Mouse (Mus musculus) MEL (cell line): Measurements from ENCODE around the gene Doc2g. TPM values are rescaled to one million over a fixed set of nuclear protein-coding genes. Genes with fewer than 3 reads are reported as not detected.

Experiments used
- polyA plus RNA-seq, 2 experiments: library from polyadenylated mRNA; stranded (reverse) in 1 of 2; unstranded in 1 of 2; fragments of >175 nt in 1 of 2; fragments of >200 nt in 1 of 2; gene quantifications; 2 replicates each; pipeline versions ENCODE4 v1.2.1 to v1.2.4; 2012; ENCODE audit warnings: low replicate concordance in 2 of 2, low read depth in 1 of 2; ENCODE audit not compliant: insufficient read length in 2 of 2, insufficient read depth in 1 of 2, missing spikeins in 1 of 2
- total RNA-seq: library from RNA; depleted of rRNA; stranded (reverse); fragments of 300-350 nt; gene quantifications from 2 replicates; pipeline ENCODE4 v1.2.3, GENCODE M21; 2012; rRNA removed

Doc2g gene
- total and polyA plus RNA-seq, 3 experiments: 9.9 to 16.0 TPM; not detected in 1

Other genes starting within 250 kb of the Doc2g start
Only the 30 nearest of the 32 such genes appear.
- gene Chka, start 151.5 kb upstream of the Doc2g start, total RNA-seq: 11.1 and 12.5 TPM in 2 replicates
- 10 to 100 TPM in 1 of 2 experiments, not detected in 1; 21.0 TPM for gene Chka, start 151.5 kb upstream of the Doc2g start, polyA plus RNA-seq
- gene Tcirg1, start 96.2 kb upstream of the Doc2g start, total RNA-seq: 17.0 and 21.4 TPM in 2 replicates
- 10 to 100 TPM in 1 of 2 experiments, not detected in 1; 32.6 TPM for gene Tcirg1, start 96.2 kb upstream of the Doc2g start, polyA plus RNA-seq
- 204 and 205 TPM in 2 replicates for gene Ndufs8, start 90.5 kb upstream of the Doc2g start, total RNA-seq
- 100 to 1,000 TPM in 1 of 2 experiments, not detected in 1; 243 TPM for gene Ndufs8, start 90.5 kb upstream of the Doc2g start, polyA plus RNA-seq
- 0.07 and 0.08 TPM in 2 replicates for gene Aldh3b1, start 73.5 kb upstream of the Doc2g start, total RNA-seq
- gene Aldh3b1, start 73.5 kb upstream of the Doc2g start, polyA plus RNA-seq: under 1 TPM in 1 of 2 experiments, not detected in 1; 0.10 TPM
- gene Unc93b1, start 68.1 kb upstream of the Doc2g start, total RNA-seq: 4.3 and 4.7 TPM in 2 replicates
- gene Unc93b1, start 68.1 kb upstream of the Doc2g start, polyA plus RNA-seq: 1 to 10 TPM in 1 of 2 experiments, not detected in 1; 8.2 TPM
- gene Aldh3b3, start 44.7 kb upstream of the Doc2g start, total RNA-seq: not detected in 2 replicates
- gene Aldh3b3, start 44.7 kb upstream of the Doc2g start, polyA plus RNA-seq: not detected
- not detected in 2 replicates for gene Aldh3b2, start 31.0 kb upstream of the Doc2g start, total RNA-seq
- gene Aldh3b2, start 31.0 kb upstream of the Doc2g start, polyA plus RNA-seq: not detected
- 3.3 and 5.9 TPM in 2 replicates for gene Acy3, start 16.7 kb upstream of the Doc2g start, total RNA-seq
- gene Acy3, start 16.7 kb upstream of the Doc2g start, polyA plus RNA-seq: 10 to 100 TPM in 1 of 2 experiments, not detected in 1; 12.1 TPM
- gene Tbx10, start 10.6 kb upstream of the Doc2g start, total RNA-seq: not detected in 2 replicates
- not detected for gene Tbx10, start 10.6 kb upstream of the Doc2g start, polyA plus RNA-seq
- gene Nudt8, start 2.7 kb upstream of the Doc2g start, total RNA-seq: 64.8 and 71.5 TPM in 2 replicates
- 10 to 100 TPM in 1 of 2 experiments, not detected in 1; 58.1 TPM for gene Nudt8, start 2.7 kb upstream of the Doc2g start, polyA plus RNA-seq
- 1.8 and 3.6 TPM in 2 replicates for gene Gm49405, start 2.7 kb upstream of the Doc2g start, total RNA-seq
- 1 to 10 TPM in 1 of 2 experiments, not detected in 1; 5.7 TPM for gene Gm49405, start 2.7 kb upstream of the Doc2g start, polyA plus RNA-seq
- gene Ndufv1, start 9.5 kb downstream of the Doc2g start, total RNA-seq: 235 and 267 TPM in 2 replicates
- 100 to 1,000 TPM in 1 of 2 experiments, not detected in 1; 218 TPM for gene Ndufv1, start 9.5 kb downstream of the Doc2g start, polyA plus RNA-seq
- 251 and 270 TPM in 2 replicates for gene Gstp1, start 34.7 kb downstream of the Doc2g start, total RNA-seq
- gene Gstp1, start 34.7 kb downstream of the Doc2g start, polyA plus RNA-seq: 100 to 1,000 TPM in 1 of 2 experiments, not detected in 1; 369 TPM
- gene Gstp2, start 42.7 kb downstream of the Doc2g start, total RNA-seq: 7.4 TPM in 1 of 2 replicates, not detected in the other
- under 1 TPM in 1 of 2 experiments, not detected in 1; 0.65 TPM for gene Gstp2, start 42.7 kb downstream of the Doc2g start, polyA plus RNA-seq
- not detected in 2 replicates for gene Gstp3, start 56.3 kb downstream of the Doc2g start, total RNA-seq
- gene Gstp3, start 56.3 kb downstream of the Doc2g start, polyA plus RNA-seq: under 1 TPM in 1 of 2 experiments, not detected in 1; 0.84 TPM
- not detected in 2 replicates for gene Cabp2, start 78.3 kb downstream of the Doc2g start, total RNA-seq
- under 1 TPM in 1 of 2 experiments, not detected in 1; 0.14 TPM for gene Cabp2, start 78.3 kb downstream of the Doc2g start, polyA plus RNA-seq
- 53.4 and 53.5 TPM in 2 replicates for gene Cdk2ap2, start 93.9 kb downstream of the Doc2g start, total RNA-seq
- 10 to 100 TPM in 1 of 2 experiments, not detected in 1; 97.6 TPM for gene Cdk2ap2, start 93.9 kb downstream of the Doc2g start, polyA plus RNA-seq
- 18.4 and 25.3 TPM in 2 replicates for gene Pitpnm1, start 96.7 kb downstream of the Doc2g start, total RNA-seq
- 10 to 100 TPM in 1 of 2 experiments, not detected in 1; 51.2 TPM for gene Pitpnm1, start 96.7 kb downstream of the Doc2g start, polyA plus RNA-seq
- gene Aip, start 122.5 kb downstream of the Doc2g start, total RNA-seq: 37.8 and 40.0 TPM in 2 replicates
- gene Aip, start 122.5 kb downstream of the Doc2g start, polyA plus RNA-seq: 100 to 1,000 TPM in 1 of 2 experiments, not detected in 1; 101 TPM
- not detected in 2 replicates for gene Gpr152, start 136.5 kb downstream of the Doc2g start, total RNA-seq
- under 1 TPM in 1 of 2 experiments, not detected in 1; 0.03 TPM for gene Gpr152, start 136.5 kb downstream of the Doc2g start, polyA plus RNA-seq
- gene Cabp4, start 140.7 kb downstream of the Doc2g start, total RNA-seq: 0.08 and 0.13 TPM in 2 replicates
- under 1 TPM in 1 of 2 experiments, not detected in 1; 0.24 TPM for gene Cabp4, start 140.7 kb downstream of the Doc2g start, polyA plus RNA-seq
- gene Coro1b, start 145.3 kb downstream of the Doc2g start, total RNA-seq: 54.1 and 55.5 TPM in 2 replicates
- 100 to 1,000 TPM in 1 of 2 experiments, not detected in 1; 111 TPM for gene Coro1b, start 145.3 kb downstream of the Doc2g start, polyA plus RNA-seq
- gene Ptprcap, start 150.3 kb downstream of the Doc2g start, total RNA-seq: 75.7 and 80.3 TPM in 2 replicates
- 10 to 100 TPM in 1 of 2 experiments, not detected in 1; 67.9 TPM for gene Ptprcap, start 150.3 kb downstream of the Doc2g start, polyA plus RNA-seq
- 7.4 and 8.7 TPM in 2 replicates for gene Rps6kb2, start 160.0 kb downstream of the Doc2g start, total RNA-seq
- 10 to 100 TPM in 1 of 2 experiments, not detected in 1; 19.8 TPM for gene Rps6kb2, start 160.0 kb downstream of the Doc2g start, polyA plus RNA-seq
- 0.39 and 0.81 TPM in 2 replicates for gene Carns1, start 172.2 kb downstream of the Doc2g start, total RNA-seq
- gene Carns1, start 172.2 kb downstream of the Doc2g start, polyA plus RNA-seq: under 1 TPM in 1 of 2 experiments, not detected in 1; 0.63 TPM
- gene Tbc1d10c, start 188.0 kb downstream of the Doc2g start, total RNA-seq: 14.0 and 15.2 TPM in 2 replicates
- 10 to 100 TPM in 1 of 2 experiments, not detected in 1; 15.5 TPM for gene Tbc1d10c, start 188.0 kb downstream of the Doc2g start, polyA plus RNA-seq
- gene Ppp1ca, start 188.8 kb downstream of the Doc2g start, total RNA-seq: 437 and 453 TPM in 2 replicates
- gene Ppp1ca, start 188.8 kb downstream of the Doc2g start, polyA plus RNA-seq: 100 to 1,000 TPM; 455 to 505 TPM
- 20.5 and 21.3 TPM in 2 replicates for gene Rad9a, start 198.3 kb downstream of the Doc2g start, total RNA-seq
- 10 to 100 TPM in 1 of 2 experiments, not detected in 1; 37.9 TPM for gene Rad9a, start 198.3 kb downstream of the Doc2g start, polyA plus RNA-seq
- 0.13 and 0.42 TPM in 2 replicates for gene Clcf1, start 210.9 kb downstream of the Doc2g start, total RNA-seq
- 1 to 10 TPM in 1 of 2 experiments, not detected in 1; 2.3 TPM for gene Clcf1, start 210.9 kb downstream of the Doc2g start, polyA plus RNA-seq
- gene AC109138.7, start 211.0 kb downstream of the Doc2g start, total RNA-seq: not detected in 2 replicates
- gene AC109138.7, start 211.0 kb downstream of the Doc2g start, polyA plus RNA-seq: not detected